Mouse (Mus musculus) forebrain, postnatal 0 days (tissue): ENCODE results near the gene Ifnk. TPM values are rescaled to one million over a fixed set of nuclear protein-coding genes. Genes with fewer than 3 reads are reported as not detected.

Experiments
- ATAC-seq: fragments of 200-750 bp; cut with Nextera tagmentation; 2 replicates; pipeline ENCODE4 v1.8.0; 2017; ENCODE audit warnings: mild to moderate bottlenecking, moderate library complexity
- DNase-seq: peaks from one replicate; pipeline ENCODE4 v3.0.0-alpha.2; 2015
- H3K27ac ChIP-seq: fragments of 300-500 bp; sonication (generic); 2 replicates; pipeline ENCODE4 v1.5.1; 2014; ENCODE audit warnings: low read depth, mild to moderate bottlenecking, antibody characterized with exemption, low read length, moderate library complexity, mixed read lengths
- H3K27me3 ChIP-seq: fragments of 300-500 bp; sonication (generic); 2 replicates; pipeline ENCODE4 v1.6.1; 2014; ENCODE audit warnings: mild to moderate bottlenecking, low read length, mixed read lengths; ENCODE audit not compliant: insufficient read depth
- H3K36me3 ChIP-seq: fragments of 300-500 bp; sonication (generic); 2 replicates; pipeline ENCODE4 v1.6.1; 2014; ENCODE audit warnings: mild to moderate bottlenecking, moderate library complexity; ENCODE audit not compliant: insufficient read depth
- H3K4me1 ChIP-seq: fragments of 300-500 bp; sonication (generic); 2 replicates; pipeline ENCODE4 v1.6.1; 2014; ENCODE audit warnings: antibody characterized with exemption; ENCODE audit not compliant: insufficient read depth
- H3K4me2 ChIP-seq: fragments of 300-500 bp; sonication (generic); 2 replicates; pipeline ENCODE4 v1.6.1; 2014; ENCODE audit warnings: low read depth, mild to moderate bottlenecking, moderate library complexity
- H3K4me3 ChIP-seq: fragments of 300-500 bp; sonication (generic); 2 replicates; pipeline ENCODE4 v1.5.1; 2014; ENCODE audit warnings: low read depth, low read length, mixed read lengths
- H3K9ac ChIP-seq: fragments of 300-500 bp; sonication (generic); 2 replicates; pipeline ENCODE4 v1.6.1; 2014; ENCODE audit warnings: mild to moderate bottlenecking
- H3K9me3 ChIP-seq: fragments of 300-500 bp; sonication (generic); 2 replicates; pipeline ENCODE4 v1.6.1; 2016; ENCODE audit warnings: low read length
- CTCF ChIP-seq: sonication (generic); IDR thresholded peaks from 2 replicates; pipeline ENCODE4 v1.5.1; 2016; ENCODE audit warnings: antibody characterized with exemption, control low read depth, low read depth
- WGBS: fragments of 180-500 bp; shearing (Covaris S2); extraction: QIAGEN DNeasy Blood & Tissue Kit; methylation state at CpG from one replicate; pipeline ENCODE4 v1.1.7; 2014; 5-methylcytosine and 5-hydroxymethylcytosine counted together
- polyA plus RNA-seq: library from polyadenylated mRNA; unstranded; fragments of >200 nt; fragmentation: Nextera tagmentation; extraction: Ambion mirVana; gene quantifications from 2 replicates; pipeline ENCODE4 v1.2.1, GENCODE M21; 2015
- total RNA-seq: library from RNA; depleted of rRNA; stranded (reverse); fragments of >200 nt; gene quantifications from 2 replicates; pipeline ENCODE4 v1.2.3, GENCODE M21; 2014; rRNA removed

Gene Ifnk
- total RNA-seq (not detected in 2 replicates), polyA plus RNA-seq (not detected in 2 replicates)

DNA sequence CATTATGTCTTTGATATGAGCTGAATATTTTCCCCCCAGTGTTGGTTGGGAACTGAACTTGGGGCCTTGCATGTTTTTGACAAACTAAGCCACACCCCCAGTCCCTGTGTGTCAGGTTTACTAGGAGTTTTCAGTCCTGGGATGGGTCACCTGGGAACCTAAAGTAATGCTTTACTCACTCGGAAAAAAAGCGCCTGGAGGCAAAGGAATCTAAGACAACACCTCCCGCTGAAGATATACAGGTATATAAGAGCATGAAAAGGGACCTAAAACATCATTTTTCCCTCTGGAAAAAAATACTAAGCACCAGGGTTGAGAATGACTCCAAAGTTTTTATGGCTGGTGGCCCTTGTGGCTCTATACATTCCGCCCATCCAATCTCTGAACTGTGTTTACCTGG lies at the start of gene Ifnk:
TSS of gene Ifnk (plus strand) at position 301 of the 400 bp plus-strand sequence.
- peaks cover 8% of the 10 kb centered on the region; the same call in 1 of the 2 replicates for H3K27me3 ChIP-seq
- WGBS: 80% methylated on average over 4 of the region's 4 CpGs
- H3K4me2 ChIP-seq: no peak within 1 kb of the TSS
- H3K9ac ChIP-seq: no peak within 1 kb of the TSS
- no peak for DNase-seq
- no peak for TF ChIP-seq CTCF
- peaks cover 5% of the 10 kb centered on the region; the same call in 1 of the 2 replicates for H3K4me1 ChIP-seq
- no peak within 1 kb of the TSS for H3K27ac ChIP-seq
- no peaks in the 10 kb centered on the region for H3K36me3 ChIP-seq
- H3K4me3 ChIP-seq: no peak within 1 kb of the TSS
- ATAC-seq: no peak
- H3K9me3 ChIP-seq: no peaks in the 10 kb centered on the region

DNA sequence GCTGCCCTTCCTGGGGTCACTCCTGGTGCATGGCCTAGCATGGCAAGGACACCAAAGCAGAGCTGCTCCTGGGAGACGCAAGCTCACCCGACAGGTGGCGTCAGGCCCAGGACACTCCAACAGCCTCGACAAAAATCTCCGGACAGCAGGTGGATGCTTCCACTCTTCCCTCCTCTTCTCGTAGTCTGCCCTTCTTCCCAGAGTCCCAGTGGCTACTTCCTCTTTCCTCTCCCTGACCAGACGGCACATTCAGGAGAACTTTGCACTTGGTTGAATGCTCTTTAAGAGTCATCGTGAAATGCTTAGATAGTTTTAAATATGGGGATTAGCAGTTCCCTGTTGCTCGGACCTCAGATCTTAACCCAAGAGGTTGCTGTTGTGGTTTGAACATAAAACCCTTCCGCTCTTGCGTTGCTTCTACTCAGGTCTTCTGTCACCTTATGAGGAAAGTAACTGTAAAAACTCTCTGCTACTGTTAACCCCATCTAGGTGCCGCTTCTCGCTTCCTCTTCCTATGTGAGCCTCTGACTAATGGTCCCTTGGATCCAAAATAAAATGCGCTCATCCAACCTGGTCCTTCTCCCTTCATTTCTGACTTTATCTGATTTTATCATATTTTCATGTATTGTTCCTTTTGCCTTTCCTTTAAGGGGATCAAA lies 46.6 kb upstream of the Ifnk start:
- DNase-seq: no peak
- no peak for ATAC-seq
- H3K27ac ChIP-seq: no peak overlapping the region
- H3K9ac ChIP-seq: no peak overlapping the region
- H3K27me3 ChIP-seq: no peaks in the 10 kb centered on the region
- no peaks in the 10 kb centered on the region for H3K36me3 ChIP-seq
- no peak for TF ChIP-seq CTCF
- WGBS: 80% methylated on average over 14 of the region's 14 CpGs
- 0 out of 2 replicates have a peak, but pooled peaks cover 2% of the 10 kb centered on the region for H3K4me1 ChIP-seq
- no peak overlapping the region for H3K4me2 ChIP-seq
- H3K9me3 ChIP-seq: no peaks in the 10 kb centered on the region
- no peak overlapping the region for H3K4me3 ChIP-seq

DNA sequence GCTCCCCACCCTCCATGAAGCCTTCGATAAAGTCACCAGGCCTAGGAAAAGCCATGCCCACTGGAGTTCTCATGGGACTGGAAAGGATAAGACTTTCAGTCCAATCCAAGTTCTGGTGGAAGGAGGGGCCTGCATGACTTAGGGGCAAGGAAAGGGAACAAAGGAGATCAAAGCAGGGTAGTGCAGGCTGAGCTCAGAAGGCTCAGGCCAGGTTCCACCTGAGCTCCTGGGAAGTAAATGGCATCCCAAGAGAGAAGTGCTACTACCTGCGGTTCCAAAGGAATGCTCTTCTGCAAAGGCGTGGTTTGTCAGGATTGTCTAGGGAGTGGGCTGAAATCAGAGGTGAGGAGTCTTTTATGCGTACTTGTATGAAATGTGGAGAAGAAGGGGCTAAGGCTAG lies 39.4 kb upstream of the Ifnk start:
- no peak overlapping the region for H3K4me2 ChIP-seq
- TF ChIP-seq CTCF: no peak
- H3K4me3 ChIP-seq: no peak overlapping the region
- DNase-seq: no peak
- no peak for ATAC-seq
- no peaks in the 10 kb centered on the region for H3K9me3 ChIP-seq
- H3K36me3 ChIP-seq: no peaks in the 10 kb centered on the region
- 96% methylated on average over 4 of the region's 4 CpGs for WGBS
- H3K27me3 ChIP-seq: no peaks in the 10 kb centered on the region
- H3K27ac ChIP-seq: no peak overlapping the region
- H3K9ac ChIP-seq: no peak overlapping the region
- no peaks in the 10 kb centered on the region for H3K4me1 ChIP-seq

DNA sequence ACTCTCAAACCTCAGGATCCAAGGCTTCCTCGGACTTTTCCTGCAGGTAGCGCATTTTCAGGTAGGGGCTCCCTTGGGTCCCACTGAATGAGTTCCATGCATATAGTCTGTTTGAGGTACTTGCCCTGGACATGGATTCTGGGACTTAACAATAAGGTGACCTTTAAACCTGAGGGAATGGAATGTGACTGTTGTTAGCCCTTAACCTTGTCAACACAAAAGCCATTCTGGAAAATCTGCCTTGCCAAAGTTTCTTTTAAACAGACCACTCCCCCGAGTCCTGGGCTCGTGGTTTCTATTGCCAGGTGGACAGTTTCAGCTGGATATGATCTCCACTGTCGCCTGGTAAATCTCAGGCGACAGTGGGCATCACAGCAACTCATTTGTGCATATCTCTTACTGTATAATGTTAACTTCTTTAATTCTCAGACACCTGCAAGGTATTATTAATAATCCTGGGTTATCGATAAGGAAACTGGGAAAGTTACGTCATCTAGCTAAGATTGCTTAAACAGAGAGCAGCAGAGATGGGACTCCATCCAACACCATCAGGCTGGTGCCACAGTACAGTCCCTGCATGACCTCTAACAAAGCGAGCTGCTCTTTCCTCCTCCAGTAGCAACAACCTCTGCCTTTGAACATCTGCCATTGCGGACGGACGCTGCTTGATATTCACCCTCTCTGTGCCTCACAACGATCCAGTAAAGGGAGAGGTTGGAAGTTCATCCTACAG lies 38.2 kb upstream of the Ifnk start:
- no peaks in the 10 kb centered on the region for H3K36me3 ChIP-seq
- H3K4me2 ChIP-seq: no peak overlapping the region
- 83% methylated on average over 13 of the region's 13 CpGs for WGBS
- no peak for TF ChIP-seq CTCF
- no peak overlapping the region for H3K4me3 ChIP-seq
- no peaks in the 10 kb centered on the region for H3K27me3 ChIP-seq
- H3K27ac ChIP-seq: no peak overlapping the region
- no peaks in the 10 kb centered on the region for H3K4me1 ChIP-seq
- H3K9me3 ChIP-seq: no peaks in the 10 kb centered on the region
- DNase-seq (no peak), ATAC-seq (no peak)
- H3K9ac ChIP-seq: no peak overlapping the region

DNA sequence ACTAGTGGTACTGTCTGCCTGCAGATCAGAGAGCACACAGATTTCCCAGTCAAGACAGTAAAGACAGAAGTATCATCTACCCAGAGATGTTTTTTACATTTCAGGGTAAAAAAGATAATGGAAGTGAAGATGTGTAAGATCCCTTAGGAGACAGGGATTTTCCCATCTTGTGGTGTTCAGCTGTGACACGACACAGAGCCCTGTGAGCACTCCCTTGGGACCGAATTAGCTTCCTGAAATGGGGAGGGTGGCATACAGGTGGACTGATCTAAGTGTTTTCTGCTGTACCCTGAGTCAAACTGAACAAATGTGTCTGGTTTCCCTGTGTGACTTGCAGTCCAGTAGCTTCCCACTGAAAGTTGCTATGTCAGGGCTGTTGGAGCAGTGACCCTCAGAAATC lies 36.9 kb upstream of the Ifnk start:
- no peak overlapping the region for H3K4me2 ChIP-seq
- DNase-seq (no peak), ATAC-seq (no peak)
- no peak overlapping the region for H3K9ac ChIP-seq
- H3K9me3 ChIP-seq: no peaks in the 10 kb centered on the region
- H3K27me3 ChIP-seq: no peaks in the 10 kb centered on the region
- 94% methylated on average over 2 of the region's 2 CpGs for WGBS
- no peaks in the 10 kb centered on the region for H3K36me3 ChIP-seq
- no peaks in the 10 kb centered on the region for H3K4me1 ChIP-seq
- TF ChIP-seq CTCF: no peak
- no peak overlapping the region for H3K4me3 ChIP-seq
- no peak overlapping the region for H3K27ac ChIP-seq

DNA sequence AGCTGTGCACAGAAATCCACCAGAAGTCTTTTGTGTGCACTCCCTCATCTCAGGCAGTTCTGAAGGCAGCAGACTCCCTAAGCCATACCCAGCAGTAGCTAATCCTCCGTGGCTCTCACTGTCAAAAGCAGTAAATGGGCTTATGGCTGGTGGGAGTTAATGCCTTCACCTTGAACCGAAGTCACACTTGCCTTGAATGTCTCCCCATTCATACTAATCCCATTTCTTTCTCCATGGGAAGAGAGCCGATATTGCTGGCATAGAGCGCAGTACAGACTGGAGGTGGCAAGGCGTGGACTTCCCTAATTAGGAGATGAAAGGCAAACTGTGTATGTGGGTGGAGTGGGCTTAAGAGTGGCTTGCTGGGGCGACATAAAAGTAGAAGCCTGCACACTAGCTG lies 35.9 kb upstream of the Ifnk start:
- Histone ChIP-seq H3K4me2 (no peak overlapping the region), H3K27ac (no peak overlapping the region), H3K9me3 (no peaks in the 10 kb centered on the region), H3K9ac (no peak overlapping the region), H3K4me3 (no peak overlapping the region), H3K36me3 (no peaks in the 10 kb centered on the region), H3K4me1 (no peaks in the 10 kb centered on the region), H3K27me3 (no peaks in the 10 kb centered on the region)
- no peak for DNase-seq
- 20% methylated on average over 6 of the region's 6 CpGs for WGBS
- no peak for ATAC-seq
- TF ChIP-seq CTCF: no peak

DNA sequence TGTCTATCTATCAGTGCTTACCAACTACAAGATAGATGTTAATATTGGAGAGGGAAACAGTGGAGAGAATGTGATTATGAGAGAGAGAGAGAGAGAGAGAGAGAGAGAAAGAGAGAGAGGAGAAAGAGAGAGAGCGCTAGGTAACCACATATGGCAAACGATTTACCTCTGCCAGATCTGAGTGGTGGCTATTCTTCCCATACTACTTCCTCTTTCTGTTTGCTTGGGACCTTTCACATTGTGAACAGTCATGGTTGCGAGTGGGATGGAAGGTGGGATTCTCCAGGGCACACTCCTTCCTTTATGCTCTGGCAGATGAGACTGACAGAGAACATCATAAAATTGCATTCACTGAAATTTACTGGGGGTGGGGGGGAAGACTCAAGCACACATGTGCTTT lies 34.7 kb upstream of the Ifnk start:
- ATAC-seq: no peak
- Histone ChIP-seq H3K9me3 (no peaks in the 10 kb centered on the region), H3K36me3 (no peaks in the 10 kb centered on the region), H3K4me3 (no peak overlapping the region), H3K27me3 (no peaks in the 10 kb centered on the region), H3K4me2 (no peak overlapping the region), H3K4me1 (no peaks in the 10 kb centered on the region), H3K9ac (no peak overlapping the region), H3K27ac (no peak overlapping the region)
- no peak for TF ChIP-seq CTCF
- no peak for DNase-seq
- WGBS: 93% methylated on average over 3 of the region's 3 CpGs
